Mouse (Mus musculus) left cerebral cortex, adult 9 months (tissue): ENCODE results near the gene Pde4d.

Source experiments
- DNase-seq, 2 experiments: peaks; one replicate each; pipeline ENCODE4 v3.0.0; 2022; ENCODE audit warnings: low spot score in 2 of 2

Pde4d gene

GRCm38 (mm10) chr13:108824638-108825310, 375.0 kb downstream of the Pde4d start:
- DNase-seq = peak in 1 of 2 experiments; percentile 12

DNA sequence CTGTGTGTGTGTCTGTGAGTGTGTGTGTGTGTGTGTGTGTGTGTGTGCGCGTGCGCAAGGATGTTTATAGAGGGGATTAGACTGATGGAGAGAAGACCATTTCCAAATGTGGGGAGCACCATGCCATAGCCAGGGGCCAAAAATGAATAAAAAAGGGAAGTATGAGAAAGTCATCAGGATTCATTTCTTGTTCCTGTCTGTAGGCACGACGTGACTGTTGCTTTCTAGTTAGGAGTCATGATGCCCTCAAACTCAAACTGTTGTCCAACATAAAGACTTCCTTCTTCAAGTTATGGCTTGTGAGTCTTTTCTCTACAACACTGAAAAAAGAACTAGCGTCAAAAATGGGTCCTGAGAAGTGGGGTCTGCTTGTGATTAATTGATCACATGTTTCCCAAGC, 375.8 kb downstream of the Pde4d start:
- DNase-seq = no peak

- DNase-seq = no peak
Measured at GRCm38 (mm10) chr13:108834197-108834596, 384.4 kb downstream of the Pde4d start.

- no peak for DNase-seq
Measured at GRCm38 (mm10) chr13:108836314-108836713, 386.6 kb downstream of the Pde4d start.

- no peak for DNase-seq
Measured at GRCm38 (mm10) chr13:108839142-108839541, 389.4 kb downstream of the Pde4d start.

GRCm38 (mm10) chr13:108854090-108854489, 404.3 kb downstream of the Pde4d start:
- DNase-seq = no peak

- DNase-seq = no peak
Measured at GRCm38 (mm10) chr13:108856776-108857435, 407.2 kb downstream of the Pde4d start.

DNA sequence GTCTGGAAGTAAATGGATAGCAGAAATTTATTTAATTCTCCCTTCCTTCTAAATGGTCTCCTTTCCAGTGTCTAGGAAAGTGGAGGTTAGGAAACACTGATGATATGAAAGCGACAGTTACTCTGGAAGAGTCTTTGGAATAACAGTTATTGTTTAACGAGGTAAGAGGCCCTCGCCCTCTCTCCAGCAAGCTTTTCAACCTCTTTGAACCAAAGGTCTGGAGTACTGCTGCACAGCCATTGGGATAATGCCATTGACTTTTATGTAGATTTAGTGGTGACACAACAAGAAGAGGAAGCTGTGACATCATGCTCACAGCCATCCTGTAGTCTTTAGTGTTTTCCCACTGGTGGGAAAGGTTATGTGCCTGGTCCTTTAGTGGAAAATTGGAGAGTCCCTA, 409.6 kb downstream of the Pde4d start:
- no peak for DNase-seq

GRCm38 (mm10) chr13:108860737-108861136, 411.0 kb downstream of the Pde4d start:
- DNase-seq = peak in 1 of 2 experiments; percentile 13

DNA sequence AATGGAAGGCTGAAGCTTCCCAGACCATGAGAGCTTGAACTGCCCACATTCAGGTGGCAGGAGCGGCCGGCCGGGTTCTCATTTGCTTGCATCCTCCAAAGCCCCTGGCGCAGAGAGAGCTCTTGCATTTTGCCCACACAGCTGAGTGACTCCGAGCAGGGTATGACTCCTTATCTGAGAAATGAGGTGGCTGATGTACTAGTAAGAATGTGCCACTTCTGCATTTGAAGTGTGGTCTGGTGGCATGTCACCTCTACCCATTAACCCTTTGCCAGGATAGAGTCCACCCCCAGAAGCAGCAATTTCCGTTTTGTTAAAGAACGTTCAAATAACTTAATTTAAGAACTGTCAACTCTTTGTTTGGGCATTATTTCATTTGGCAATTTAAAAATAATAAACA, 412.0 kb downstream of the Pde4d start:
- DNase-seq = no peak

DNA sequence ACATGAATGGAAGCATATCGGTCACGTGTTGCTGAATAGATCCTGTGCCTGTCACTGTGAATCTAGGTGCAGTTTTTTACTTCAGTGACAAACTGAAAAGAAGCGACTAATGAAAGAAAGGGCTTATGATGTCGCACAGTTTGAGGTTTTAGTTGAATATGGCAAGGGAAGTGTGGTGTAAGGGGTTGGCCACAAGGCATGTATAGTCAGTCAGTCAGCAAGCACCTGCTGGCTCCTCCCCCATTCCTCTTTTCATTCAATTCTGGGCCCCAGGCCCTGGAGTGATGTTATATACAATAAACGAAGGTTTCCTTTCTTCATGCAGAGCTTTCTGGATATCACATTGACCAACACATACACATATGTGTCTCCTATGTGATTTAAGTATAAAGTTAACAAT, 412.4 kb downstream of the Pde4d start:
- no peak for DNase-seq

DNA sequence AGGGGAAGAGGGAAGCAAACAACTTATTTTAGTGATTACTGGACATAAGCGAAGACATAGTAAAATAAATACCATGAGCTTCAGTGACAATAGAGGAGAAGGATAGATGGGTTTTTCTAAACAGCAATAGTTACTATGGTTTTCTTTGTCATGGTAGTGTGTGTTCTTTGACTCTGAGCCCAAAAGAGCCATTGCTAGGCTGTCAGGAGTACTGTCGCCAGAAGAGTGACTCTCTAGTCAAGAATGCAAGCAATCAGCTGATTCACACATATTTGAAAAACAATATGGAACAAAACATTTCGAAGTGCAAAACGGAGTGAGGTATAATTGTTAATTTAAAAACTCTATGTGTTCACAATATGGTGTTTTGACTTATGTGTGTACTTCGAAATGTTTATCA, 450.4 kb downstream of the Pde4d start:
- no peak for DNase-seq

- DNase-seq = no peak
Measured at GRCm38 (mm10) chr13:108905121-108905520, 455.4 kb downstream of the Pde4d start.

DNA sequence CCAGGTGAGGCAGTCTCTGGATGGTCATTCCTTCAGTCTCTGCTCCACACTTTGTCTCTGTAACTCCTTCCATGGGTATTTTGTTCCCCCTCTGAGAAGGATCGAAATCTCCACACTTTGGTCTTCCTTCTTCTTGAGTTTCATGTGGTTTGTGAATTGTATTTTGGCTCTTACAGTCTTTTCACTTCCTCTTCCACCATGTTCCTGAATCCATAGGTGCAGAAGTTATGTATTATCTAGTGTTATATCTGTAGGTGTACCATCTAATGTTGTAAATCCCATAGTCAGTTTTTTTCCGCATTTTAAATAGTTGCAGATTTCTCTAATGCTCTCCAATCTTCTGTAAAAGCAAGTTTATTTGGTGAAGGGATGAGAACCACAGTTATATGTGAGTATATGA, 459.4 kb downstream of the Pde4d start:
- DNase-seq = no peak

GRCm38 (mm10) chr13:108914626-108915025, 464.9 kb downstream of the Pde4d start:
- DNase-seq = no peak

GRCm38 (mm10) chr13:108921146-108921545, 471.4 kb downstream of the Pde4d start:
- DNase-seq = no peak

DNA sequence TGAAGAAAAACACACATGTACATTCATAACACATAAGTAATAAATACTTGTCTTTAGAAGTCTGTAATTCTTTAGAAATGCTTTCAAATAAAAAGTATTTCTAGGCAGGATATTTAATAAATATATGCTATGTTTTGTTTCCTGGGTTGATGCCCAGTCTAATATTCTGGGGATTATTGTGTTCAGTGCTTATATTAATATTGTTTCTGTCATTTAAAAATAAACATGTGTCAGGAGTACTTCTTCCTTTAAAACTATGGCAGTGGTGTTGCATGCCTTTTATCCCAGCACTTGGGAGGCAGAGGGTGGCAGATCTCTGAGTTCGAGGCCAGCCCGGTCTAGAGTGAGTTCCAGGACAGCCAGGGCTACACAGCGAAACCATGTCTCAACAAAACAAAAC, 485.1 kb downstream of the Pde4d start:
- no peak for DNase-seq

DNA sequence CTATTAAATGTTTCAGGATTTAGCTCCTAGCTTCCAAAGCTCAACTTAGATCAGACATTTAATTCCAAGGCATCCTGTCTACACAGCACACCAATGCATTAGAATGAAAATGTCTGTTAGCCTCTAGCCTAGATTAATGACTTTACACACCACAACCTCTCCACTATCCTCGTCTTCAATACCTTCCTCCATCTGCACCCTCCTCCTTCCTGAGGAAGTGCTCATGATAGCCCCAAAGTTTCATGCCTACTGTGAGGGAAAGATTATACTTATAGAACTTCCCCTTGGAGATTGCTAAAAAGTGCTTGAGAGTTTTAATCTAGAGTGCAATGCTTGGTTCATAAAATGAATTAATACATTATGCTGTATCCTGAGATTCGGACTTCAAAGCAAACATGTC, 487.5 kb downstream of the Pde4d start:
- no peak for DNase-seq

DNA sequence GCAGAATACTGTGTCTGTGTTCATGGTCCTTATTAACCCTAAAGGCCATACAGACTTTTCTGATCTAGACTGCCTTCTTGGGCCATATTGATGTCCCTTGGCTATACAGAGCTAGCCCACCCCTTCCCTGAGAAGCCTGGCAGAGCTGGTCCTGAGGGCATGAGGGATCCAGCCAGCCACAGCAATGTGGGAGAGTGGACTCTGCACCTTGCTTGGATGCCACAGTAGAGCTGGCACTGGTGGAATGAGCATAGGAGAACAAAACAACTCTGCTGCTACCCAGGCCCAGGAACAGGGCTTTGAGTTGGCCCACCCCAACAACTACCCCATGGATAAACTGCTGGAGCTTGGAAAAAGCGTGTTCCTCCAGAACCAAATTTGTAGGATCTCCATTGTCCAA, 503.2 kb downstream of the Pde4d start:
- DNase-seq = no peak

- no peak for DNase-seq
Measured at GRCm38 (mm10) chr13:108956059-108956458, 506.3 kb downstream of the Pde4d start.

DNA sequence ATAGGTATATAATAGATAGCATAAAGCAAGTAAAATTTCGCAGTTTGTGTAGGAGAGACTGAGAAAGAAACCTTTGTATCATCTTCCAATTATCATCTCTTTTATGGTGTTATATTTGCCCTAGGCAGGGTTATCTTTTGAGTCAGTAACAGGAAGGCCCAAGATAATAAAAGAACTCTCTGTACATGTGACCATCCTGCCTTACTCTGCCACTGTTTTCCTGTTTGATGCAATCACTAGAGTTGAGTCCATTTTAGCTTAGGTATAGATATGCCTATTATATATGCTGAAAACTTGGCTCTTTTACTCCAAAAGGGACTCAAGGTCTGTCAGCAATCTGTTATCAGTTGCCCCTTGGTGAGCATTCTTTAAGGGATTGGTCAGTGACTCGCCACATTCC, 514.3 kb downstream of the Pde4d start:
- DNase-seq = no peak

- no peak for DNase-seq
Measured at GRCm38 (mm10) chr13:108981144-108981543, 531.4 kb downstream of the Pde4d start.

DNA sequence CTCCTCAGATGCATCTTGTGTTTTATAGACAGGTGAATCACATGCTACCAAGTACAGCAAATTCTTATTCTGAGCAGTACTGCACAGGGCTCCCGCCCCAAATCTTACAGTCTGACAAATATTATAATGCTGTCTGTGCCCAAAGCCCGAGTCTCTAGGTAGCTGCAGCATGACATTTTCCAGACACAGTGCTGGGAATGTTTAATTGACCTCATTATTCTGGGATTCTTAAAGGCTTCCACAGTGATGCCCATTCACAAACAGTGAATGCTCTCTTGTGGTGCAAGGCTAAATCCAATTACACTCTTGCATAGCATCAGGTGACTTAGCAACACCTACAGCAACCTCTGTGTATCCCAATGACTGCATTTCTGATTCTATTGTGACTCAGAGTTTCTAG, 549.0 kb downstream of the Pde4d start:
- no peak for DNase-seq

DNA sequence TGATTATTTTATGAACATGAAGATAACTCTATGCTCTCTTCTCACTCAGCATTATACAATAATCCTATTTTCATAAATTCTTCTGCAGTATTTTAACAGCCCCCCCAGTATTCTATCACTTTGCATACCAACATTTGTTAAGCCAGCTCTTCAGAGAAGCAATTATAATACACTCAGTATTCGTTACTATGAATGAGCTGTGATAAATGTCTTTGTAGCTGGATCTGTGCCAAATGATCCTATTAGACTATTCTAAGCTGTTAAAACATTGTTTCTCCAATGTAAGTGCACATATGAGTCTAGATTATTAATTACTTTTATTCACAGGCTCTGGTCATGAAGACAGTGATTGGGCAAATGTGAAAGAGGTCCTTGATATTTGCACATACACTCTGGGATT, 575.0 kb downstream of the Pde4d start:
- no peak for DNase-seq
